Mouse (Mus musculus) heart, embryonic 11.5 days (tissue): ENCODE results near the gene Cyb561. TPM values are rescaled to one million over a fixed set of nuclear protein-coding genes. Genes with fewer than 3 reads are reported as not detected.

ENCODE experiments used
- ATAC-seq: fragments of 200-750 bp; cut with Nextera tagmentation; replicated peaks from 2 replicates; pipeline ENCODE4 v1.8.0; 2017; ENCODE audit warnings: moderate library complexity; ENCODE audit not compliant: insufficient number of reproducible peaks, low FRiP score, low TSS enrichment
- H3K27ac ChIP-seq: fragments of 300-500 bp; sonication (generic); 2 replicates; pipeline ENCODE4 v1.5.1; 2014; ENCODE audit warnings: mild to moderate bottlenecking, low read depth, low read length
- H3K27me3 ChIP-seq: fragments of 300-500 bp; sonication (generic); 2 replicates; pipeline ENCODE4 v1.6.1; 2014; ENCODE audit warnings: mild to moderate bottlenecking, low read length, mixed read lengths; ENCODE audit not compliant: control insufficient read depth, insufficient read depth
- H3K36me3 ChIP-seq: fragments of 300-500 bp; sonication (generic); 2 replicates; pipeline ENCODE4 v1.6.1; 2014; ENCODE audit warnings: mild to moderate bottlenecking, low read length, moderate library complexity, mixed read lengths; ENCODE audit not compliant: control insufficient read depth, insufficient read depth
- H3K4me1 ChIP-seq: fragments of 300-500 bp; sonication (generic); 2 replicates; pipeline ENCODE4 v1.6.1; 2014; ENCODE audit warnings: low read length; ENCODE audit not compliant: control insufficient read depth, insufficient read depth
- H3K4me2 ChIP-seq: fragments of 300-500 bp; sonication (generic); 2 replicates; pipeline ENCODE4 v1.6.1; 2014; ENCODE audit warnings: mild to moderate bottlenecking, moderate library complexity
- H3K4me3 ChIP-seq: fragments of 300-500 bp; sonication (generic); 2 replicates; pipeline ENCODE4 v1.5.1; 2014; ENCODE audit warnings: low read depth, low read length
- H3K9ac ChIP-seq: fragments of 300-500 bp; sonication (generic); 2 replicates; pipeline ENCODE4 v1.6.1; 2014; ENCODE audit warnings: mild to moderate bottlenecking, low read depth, low read length, moderate library complexity
- H3K9me3 ChIP-seq: fragments of 300-500 bp; sonication (generic); replicated peaks from 2 replicates; pipeline ENCODE4 v1.6.1; 2016; ENCODE audit warnings: low read length; ENCODE audit not compliant: control insufficient read depth
- WGBS: fragments of 180-500 bp; shearing (Covaris S2); extraction: QIAGEN DNeasy Blood & Tissue Kit; methylation state at CpG from one replicate; pipeline ENCODE4 v1.1.7; 2014; ENCODE audit not compliant: insufficient replicate concordance; 5-methylcytosine and 5-hydroxymethylcytosine counted together
- polyA plus RNA-seq: library from polyadenylated mRNA; unstranded; fragments of >200 nt; fragmentation: Nextera tagmentation; extraction: Ambion mirVana; gene quantifications from 2 replicates; pipeline ENCODE4 v1.2.1, GENCODE M21; 2014

Cyb561 gene
- polyA plus RNA-seq, 1 experiment from 2014 or later = 3.5 TPM

DNA sequence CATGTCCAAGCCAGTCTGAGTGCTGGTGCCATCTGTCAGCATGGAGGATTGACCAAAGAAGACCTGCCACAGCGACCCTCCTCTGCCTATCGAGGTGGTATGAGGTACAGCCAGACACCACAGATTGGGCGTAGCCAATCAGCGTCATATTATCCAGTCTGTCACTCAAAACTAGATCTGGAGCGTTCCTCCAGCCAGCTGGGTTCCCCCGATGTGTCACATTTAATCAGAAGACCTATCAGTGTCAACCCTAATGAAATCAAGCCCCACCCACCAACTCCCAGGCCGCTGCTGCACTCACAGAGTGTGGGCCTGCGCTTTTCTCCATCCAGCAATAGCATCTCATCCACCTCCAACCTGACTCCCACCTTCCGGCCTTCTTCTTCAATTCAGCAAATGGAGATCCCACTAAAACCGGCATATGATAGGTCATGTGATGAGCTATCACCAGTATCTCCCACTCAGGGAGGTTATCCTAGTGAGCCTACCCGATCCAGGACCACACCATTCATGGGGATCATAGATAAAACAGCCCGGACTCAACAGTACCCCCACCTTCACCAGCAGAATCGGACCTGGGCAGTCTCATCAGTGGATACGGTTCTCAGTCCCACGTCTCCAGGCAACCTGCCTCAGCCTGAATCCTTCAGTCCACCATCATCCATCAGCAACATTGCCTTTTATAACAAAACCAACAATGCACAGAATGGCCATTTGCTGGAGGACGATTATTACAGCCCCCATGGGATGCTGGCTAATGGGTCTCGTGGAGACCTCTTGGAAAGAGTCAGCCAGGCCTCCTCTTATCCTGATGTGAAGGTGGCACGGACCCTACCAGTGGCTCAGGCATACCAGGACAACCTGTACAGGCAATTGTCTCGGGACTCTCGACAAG is 30.1 kb downstream of the Cyb561 start:
- 88% methylated on average over 20 of the region's 20 CpGs for WGBS
- H3K9me3 ChIP-seq = no peaks in the 10 kb centered on the region
- no peak overlapping the region for H3K9ac ChIP-seq
- no peak overlapping the region for H3K27ac ChIP-seq
- H3K36me3 ChIP-seq = peaks cover 27% of the 10 kb centered on the region
- no peak overlapping the region for H3K4me3 ChIP-seq
- no peaks in the 10 kb centered on the region for H3K4me1 ChIP-seq
- H3K27me3 ChIP-seq = no peaks in the 10 kb centered on the region
- no peak overlapping the region for H3K4me2 ChIP-seq
- no peak for ATAC-seq

DNA sequence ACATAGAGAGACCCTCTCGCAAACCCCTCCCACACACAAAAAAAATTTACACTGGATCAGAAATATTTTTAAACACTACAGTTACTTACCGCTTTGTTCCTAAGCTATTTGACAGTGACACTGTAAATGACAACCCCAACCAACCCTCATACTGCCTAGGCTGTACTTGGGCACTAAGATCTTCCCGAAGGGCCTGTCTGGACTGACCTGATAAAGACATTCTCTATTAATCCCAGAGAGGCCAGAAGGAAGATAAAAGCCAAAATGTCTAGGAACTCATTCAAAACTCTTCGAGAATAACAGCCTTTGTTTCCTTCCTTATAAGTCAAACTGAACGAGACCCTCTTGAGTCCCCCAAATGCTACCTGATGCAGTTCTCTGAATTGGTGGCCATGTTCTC is 31.9 kb downstream of the Cyb561 start:
- H3K4me1 ChIP-seq = no peaks in the 10 kb centered on the region
- no peaks in the 10 kb centered on the region for H3K9me3 ChIP-seq
- no peak overlapping the region for H3K4me2 ChIP-seq
- 77% methylated on average over 5 of the region's 5 CpGs for WGBS
- H3K4me3 ChIP-seq = no peak overlapping the region
- H3K27ac ChIP-seq = no peak overlapping the region
- H3K9ac ChIP-seq = no peak overlapping the region
- ATAC-seq = no peak
- no peaks in the 10 kb centered on the region for H3K27me3 ChIP-seq
- peaks cover 29% of the 10 kb centered on the region for H3K36me3 ChIP-seq

GRCm38 (mm10) chr11:105920836-105921235 is 32.3 kb downstream of the Cyb561 start:
- ATAC-seq = no peak
- Histone ChIP-seq H3K4me1 (no peaks in the 10 kb centered on the region), H3K9ac (no peak overlapping the region), H3K27me3 (no peaks in the 10 kb centered on the region), H3K9me3 (no peaks in the 10 kb centered on the region), H3K4me2 (no peak overlapping the region), H3K36me3 (peaks cover 29% of the 10 kb centered on the region), H3K4me3 (no peak overlapping the region), H3K27ac (no peak overlapping the region)
- WGBS = 87% methylated on average over 2 of the region's 2 CpGs

DNA sequence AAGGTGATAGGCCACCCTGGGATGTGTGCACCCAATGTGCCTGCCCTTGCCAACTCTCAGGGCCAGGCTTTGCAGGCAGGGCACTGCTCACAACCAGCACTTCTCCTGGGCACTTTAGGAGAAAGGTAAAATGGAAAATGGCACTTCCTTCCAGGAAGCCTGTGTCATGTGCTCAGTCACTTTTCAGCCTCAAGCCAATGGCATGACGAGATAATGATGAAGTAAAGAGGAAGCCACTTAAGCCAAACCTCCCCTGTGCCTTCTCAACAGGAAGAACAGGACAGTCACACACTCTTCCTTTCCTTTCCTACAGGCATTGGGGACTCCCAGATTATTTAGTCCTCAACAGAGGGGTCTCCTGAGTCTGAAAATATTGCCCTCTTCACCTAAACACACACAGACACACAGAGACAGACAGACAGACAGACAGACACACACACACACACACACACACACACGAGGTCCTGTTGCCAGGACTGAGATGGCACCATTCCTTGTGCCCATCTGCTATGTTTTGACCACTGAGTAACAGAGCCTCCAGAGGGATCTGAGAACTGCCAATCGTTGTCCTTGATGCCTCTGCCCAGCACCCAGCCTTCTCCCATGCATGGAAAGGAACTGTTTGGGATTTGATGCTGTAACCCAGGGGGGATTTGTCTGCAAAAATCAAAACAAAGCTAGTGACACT is 32.9 kb downstream of the Cyb561 start:
- Histone ChIP-seq H3K27me3 (no peaks in the 10 kb centered on the region), H3K4me2 (no peak overlapping the region), H3K9ac (no peak overlapping the region), H3K27ac (no peak overlapping the region), H3K36me3 (peaks cover 29% of the 10 kb centered on the region), H3K4me3 (no peak overlapping the region), H3K9me3 (no peaks in the 10 kb centered on the region), H3K4me1 (no peaks in the 10 kb centered on the region)
- WGBS = 76% methylated on average over 3 of the region's 3 CpGs
- ATAC-seq = no peak

DNA sequence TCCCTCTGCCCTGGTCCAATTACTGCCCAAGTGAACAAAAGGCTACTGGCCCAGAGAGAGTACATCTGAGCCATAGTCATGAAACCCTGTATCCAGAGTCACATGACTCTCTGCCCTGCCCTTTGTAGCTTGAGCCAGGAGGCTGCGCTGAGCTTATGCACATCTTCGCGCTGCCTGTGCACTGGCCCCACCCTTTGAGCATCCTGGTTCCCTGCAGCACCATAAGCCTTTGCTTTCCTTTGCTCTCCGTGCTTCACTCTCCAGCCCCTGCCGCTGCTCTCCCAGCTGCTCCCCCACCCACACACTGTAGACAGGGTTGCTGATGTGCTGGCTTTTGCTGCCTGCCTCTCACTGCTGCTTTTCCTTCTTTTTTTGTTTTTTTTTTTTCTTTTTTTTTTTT is 39.6 kb downstream of the Cyb561 start:
- no peaks in the 10 kb centered on the region for H3K27me3 ChIP-seq
- no peaks in the 10 kb centered on the region for H3K4me1 ChIP-seq
- H3K36me3 ChIP-seq = peaks cover 8% of the 10 kb centered on the region; the same call in 1 of the 2 replicates
- no peak for ATAC-seq
- no peak overlapping the region for H3K4me2 ChIP-seq
- WGBS = 72% methylated on average over 5 of the region's 5 CpGs
- no peaks in the 10 kb centered on the region for H3K9me3 ChIP-seq
- no peak overlapping the region for H3K4me3 ChIP-seq
- H3K27ac ChIP-seq = no peak overlapping the region
- H3K9ac ChIP-seq = no peak overlapping the region

- H3K4me1 ChIP-seq = no peaks in the 10 kb centered on the region
- H3K27me3 ChIP-seq = no peaks in the 10 kb centered on the region
- 32% methylated on average over 4 of the region's 4 CpGs for WGBS
- no peak for ATAC-seq
- no peak overlapping the region for H3K4me2 ChIP-seq
- H3K27ac ChIP-seq = no peak overlapping the region
- no peak overlapping the region for H3K9ac ChIP-seq
- no peaks in the 10 kb centered on the region for H3K9me3 ChIP-seq
- no peak overlapping the region for H3K4me3 ChIP-seq
- H3K36me3 ChIP-seq = peaks cover 6% of the 10 kb centered on the region; the same call in 1 of the 2 replicates
These were observed 41.4 kb downstream of the Cyb561 start for GRCm38 (mm10) chr11:105911592-105912375.

GRCm38 (mm10) chr11:105911149-105911548 is 42.0 kb downstream of the Cyb561 start:
- peaks cover 6% of the 10 kb centered on the region; the same call in 1 of the 2 replicates for H3K36me3 ChIP-seq
- H3K27ac ChIP-seq = no peak overlapping the region
- no peaks in the 10 kb centered on the region for H3K9me3 ChIP-seq
- no peak overlapping the region for H3K4me2 ChIP-seq
- no peak overlapping the region for H3K9ac ChIP-seq
- no peak overlapping the region for H3K4me3 ChIP-seq
- no peaks in the 10 kb centered on the region for H3K4me1 ChIP-seq
- no peak for ATAC-seq
- H3K27me3 ChIP-seq = no peaks in the 10 kb centered on the region

DNA sequence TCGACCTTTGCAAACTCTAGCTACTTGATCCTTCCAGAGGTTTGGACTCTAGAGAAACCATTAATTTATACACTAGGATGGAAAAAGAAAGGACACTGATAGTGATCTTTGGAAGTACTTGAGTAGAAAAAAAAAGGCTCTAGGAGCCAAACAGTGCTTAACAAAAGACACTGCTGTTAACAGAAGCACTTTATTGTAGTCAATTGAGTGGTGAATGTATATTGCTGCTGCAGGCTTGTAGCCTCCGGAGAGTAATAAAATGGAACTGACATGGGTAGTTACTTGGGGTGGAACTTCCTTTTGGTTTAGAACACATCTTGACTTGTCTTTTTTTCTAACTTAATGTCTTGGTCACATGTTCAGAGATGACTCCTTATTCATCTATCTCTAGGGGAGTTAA is 43.5 kb downstream of the Cyb561 start:
- H3K27ac ChIP-seq = no peak overlapping the region
- H3K27me3 ChIP-seq = no peaks in the 10 kb centered on the region
- H3K4me1 ChIP-seq = no peaks in the 10 kb centered on the region
- H3K4me2 ChIP-seq = no peak overlapping the region
- no peaks in the 10 kb centered on the region for H3K9me3 ChIP-seq
- H3K4me3 ChIP-seq = no peak overlapping the region
- no peak for ATAC-seq
- H3K9ac ChIP-seq = no peak overlapping the region
- H3K36me3 ChIP-seq = peaks cover 6% of the 10 kb centered on the region; the same call in 1 of the 2 replicates
- 76% methylated on average over 2 of the region's 2 CpGs for WGBS
